Mouse (Mus musculus): ENCODE measurements at regions not wholly inside any gene's neighbourhood (a gene's known extent, or its start where the extent isn't known, plus 50 kb on each side); places are given as distances from the start of the nearest gene placed in this dataset.

GRCm38 (mm10) chr13:51229862-51230261 lies 59.0 kb downstream of the Nxnl2 start:
- TF ChIP-seq FLI1 (IDR thresholded peaks at IDR 0.05; ENCODE audit: low read length), result no peak
- TF ChIP-seq GATA1 (IDR thresholded peaks at IDR 0.05; ENCODE audit: borderline replicate concordance, low read length), result no peak

Measured in megakaryocyte, embryonic 14.5 days (primary cell).